Mouse (Mus musculus) E14TG2a.4 (cell line): ENCODE measurements around the gene Cox20.
A peak's percentile ranks its signal among the peaks of the same experiment; 100 is the strongest.

ENCODE experiments used
- CTCF ChIP-seq: conservative IDR thresholded peaks from 2 replicates; pipeline ENCODE4 v1.5.1; 2014; ENCODE audit warnings: low read length
- POU5F1 ChIP-seq: IDR thresholded peaks from 2 replicates; pipeline ENCODE4 v1.6.1; 2014; ENCODE audit warnings: low read length, borderline replicate concordance

DNA sequence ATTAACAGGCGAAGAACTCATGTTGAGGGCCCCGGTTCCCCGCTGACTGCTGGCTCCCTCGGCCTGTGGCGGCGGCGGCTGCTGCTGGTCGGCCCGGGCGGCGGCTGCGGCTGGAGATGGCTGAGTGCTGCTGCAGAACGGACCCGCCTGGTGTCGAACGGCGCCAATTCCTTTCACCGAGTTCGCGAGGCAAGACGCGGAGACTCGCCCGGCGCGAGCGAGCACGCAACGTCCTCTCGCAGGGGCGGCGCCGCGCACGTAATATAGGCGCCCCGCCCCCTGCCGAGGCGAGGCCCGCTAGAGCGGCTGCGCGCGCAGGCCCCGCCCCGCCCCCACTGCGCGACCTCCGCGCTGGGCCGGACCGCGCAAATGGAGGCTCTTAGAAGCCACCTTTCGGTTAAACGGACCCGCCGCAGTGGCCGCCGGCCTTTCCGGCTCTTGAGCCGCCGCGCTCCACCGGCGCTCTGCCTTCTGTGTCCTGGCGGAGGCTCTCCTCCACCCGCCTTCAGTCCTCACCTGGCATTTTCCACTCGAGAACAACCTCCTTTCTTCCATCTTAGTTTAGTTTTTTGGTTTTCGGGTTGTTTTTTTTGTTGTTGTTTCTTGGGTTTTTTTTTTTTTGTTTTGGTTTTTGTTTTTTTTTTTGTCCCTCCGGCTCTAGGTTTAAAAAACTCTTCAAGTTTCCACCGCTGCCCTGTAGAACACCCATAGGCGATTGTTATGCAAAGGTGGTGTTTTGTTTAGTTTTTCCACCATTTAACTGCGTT is 18.8 kb downstream of the Cox20 start, which contains the start of gene Hnrnpu:
- no peak for TF ChIP-seq CTCF
- peak; percentile 90 for TF ChIP-seq POU5F1
